Mouse (Mus musculus) hindbrain, embryonic 16.5 days (tissue): Measurements from ENCODE around the gene Fgd2. TPM values are rescaled to one million over a fixed set of nuclear protein-coding genes. Genes with fewer than 3 reads are reported as not detected.

Experiments
- ATAC-seq: fragments of 200-750 bp; cut with Nextera tagmentation; 2 replicates; pipeline ENCODE4 v1.8.0; 2017; ENCODE audit warnings: moderate TSS enrichment, moderate library complexity
- H3K27ac ChIP-seq: fragments of 300-500 bp; sonication (generic); 2 replicates; pipeline ENCODE4 v1.5.1; 2014; ENCODE audit warnings: low read depth, mild to moderate bottlenecking, control low read depth, low read length, moderate library complexity
- H3K27me3 ChIP-seq: fragments of 300-500 bp; sonication (generic); replicated peaks from 2 replicates; pipeline ENCODE4 v1.6.1; 2014; ENCODE audit warnings: low read length; ENCODE audit not compliant: control insufficient read depth, insufficient read depth
- H3K36me3 ChIP-seq: fragments of 300-500 bp; sonication (generic); 2 replicates; pipeline ENCODE4 v1.6.1; 2014; ENCODE audit warnings: mild to moderate bottlenecking, low read length, moderate library complexity, mixed read lengths; ENCODE audit not compliant: control insufficient read depth, insufficient read depth
- H3K4me1 ChIP-seq: fragments of 300-500 bp; sonication (generic); 2 replicates; pipeline ENCODE4 v1.6.1; 2014; ENCODE audit warnings: low read depth, low read length; ENCODE audit not compliant: control insufficient read depth, insufficient read depth
- H3K4me2 ChIP-seq: fragments of 300-500 bp; sonication (generic); 2 replicates; pipeline ENCODE4 v1.6.1; 2014; ENCODE audit warnings: mild to moderate bottlenecking, low read length, control low read depth, moderate library complexity
- H3K4me3 ChIP-seq: fragments of 300-500 bp; sonication (generic); 2 replicates; pipeline ENCODE4 v1.5.1; 2014; ENCODE audit warnings: mild to moderate bottlenecking, low read length, control low read depth, moderate library complexity
- H3K9ac ChIP-seq: fragments of 300-500 bp; sonication (generic); 2 replicates; pipeline ENCODE4 v1.6.1; 2014; ENCODE audit warnings: low read depth, mild to moderate bottlenecking, control low read depth, low read length, moderate library complexity
- H3K9me3 ChIP-seq: fragments of 300-500 bp; sonication (generic); 2 replicates; pipeline ENCODE4 v1.6.1; 2014; ENCODE audit warnings: mild to moderate bottlenecking, low read length, moderate library complexity; ENCODE audit not compliant: control insufficient read depth
- WGBS: fragments of 180-500 bp; shearing (Covaris S2); extraction: QIAGEN DNeasy Blood & Tissue Kit; methylation state at CpG from one replicate; pipeline ENCODE4 v1.1.7; 2014; 5-methylcytosine and 5-hydroxymethylcytosine counted together
- polyA plus RNA-seq: library from polyadenylated mRNA; unstranded; fragments of >200 nt; fragmentation: Nextera tagmentation; extraction: Ambion mirVana; gene quantifications from 2 replicates; pipeline ENCODE4 v1.2.1, GENCODE M21; 2015

The Fgd2 gene
- polyA plus RNA-seq, 1 experiment from 2014 or later = 9.1 TPM

DNA sequence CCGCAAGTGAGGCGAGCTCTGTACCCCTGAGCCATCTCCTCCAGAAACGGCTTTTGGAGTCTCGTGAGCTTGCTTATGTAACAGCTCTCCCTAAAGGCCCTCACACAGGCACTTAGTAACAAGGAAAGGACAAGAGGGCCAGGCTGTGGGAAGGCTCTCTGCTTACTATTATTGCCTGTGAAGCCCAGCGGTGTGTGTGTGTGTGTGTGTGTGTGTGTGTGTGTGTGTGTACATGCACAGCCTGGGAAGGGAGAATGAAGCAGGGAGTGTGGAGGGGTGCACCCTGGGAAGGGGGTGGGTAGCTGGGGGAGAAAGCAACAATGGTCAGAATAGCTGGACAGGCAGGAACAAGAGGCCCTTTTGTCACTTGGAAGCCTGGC is 5.3 kb upstream of the Fgd2 start:
- no peaks in the 10 kb centered on the region for H3K9me3 ChIP-seq
- peak; percentile 61 for ATAC-seq
- WGBS = 21% methylated on average over 5 of the region's 5 CpGs

DNA sequence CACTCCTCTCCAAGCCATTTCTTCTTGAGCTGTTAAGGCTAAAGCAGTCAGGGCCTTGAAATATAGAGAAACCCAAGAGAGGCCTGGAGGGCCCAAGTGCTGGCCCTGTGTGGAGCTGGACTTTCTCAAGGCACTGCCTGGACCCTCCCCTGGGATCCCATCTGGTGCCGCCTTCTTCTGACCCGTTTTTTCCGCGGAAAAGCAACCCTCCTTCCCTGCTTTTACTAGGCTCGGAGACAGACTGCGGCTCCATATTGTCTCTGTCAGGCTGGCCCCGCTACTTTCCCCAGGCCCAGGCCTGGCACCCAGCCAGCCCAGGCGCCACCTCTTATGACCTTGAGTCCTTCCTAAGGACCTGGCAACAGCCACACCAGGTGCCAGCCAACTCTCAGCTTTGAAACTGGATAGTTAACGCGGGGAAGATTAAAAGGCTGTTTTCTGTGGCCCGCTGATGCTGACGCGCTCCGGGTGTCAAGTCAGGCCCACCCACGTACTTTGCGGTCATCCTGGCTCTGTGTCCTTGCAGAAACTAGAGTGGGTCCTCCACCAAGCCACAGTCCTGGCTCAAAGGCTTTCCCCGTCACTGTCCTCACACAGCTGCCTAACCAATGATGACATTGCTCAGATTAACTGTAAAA is 4.8 kb upstream of the Fgd2 start:
- H3K36me3 ChIP-seq = no peaks in the 10 kb centered on the region
- no peaks in the 10 kb centered on the region for H3K27me3 ChIP-seq
- H3K4me2 ChIP-seq = peak overlapping the region; percentile 71
- peak overlapping the region; percentile 62 for H3K9ac ChIP-seq
- H3K9me3 ChIP-seq = no peaks in the 10 kb centered on the region
- H3K27ac ChIP-seq = peak overlapping the region; percentile 96
- ATAC-seq = peak; percentile 62
- peak overlapping the region; percentile 22 for H3K4me3 ChIP-seq
- peaks cover 24% of the 10 kb centered on the region for H3K4me1 ChIP-seq
- 5% methylated on average over 17 of the region's 17 CpGs for WGBS

More for the DNA sequence above, 5.3 kb upstream of the Fgd2 start:
- Histone ChIP-seq H3K4me1 (peaks cover 24% of the 10 kb centered on the region), H3K4me2 (peak overlapping the region; percentile 71; the same call in 1 of the 2 replicates), H3K36me3 (no peaks in the 10 kb centered on the region), H3K27ac (peak overlapping the region; percentile 96), H3K9ac (peak overlapping the region; percentile 62), H3K4me3 (no peak overlapping the region), H3K27me3 (no peaks in the 10 kb centered on the region)

DNA sequence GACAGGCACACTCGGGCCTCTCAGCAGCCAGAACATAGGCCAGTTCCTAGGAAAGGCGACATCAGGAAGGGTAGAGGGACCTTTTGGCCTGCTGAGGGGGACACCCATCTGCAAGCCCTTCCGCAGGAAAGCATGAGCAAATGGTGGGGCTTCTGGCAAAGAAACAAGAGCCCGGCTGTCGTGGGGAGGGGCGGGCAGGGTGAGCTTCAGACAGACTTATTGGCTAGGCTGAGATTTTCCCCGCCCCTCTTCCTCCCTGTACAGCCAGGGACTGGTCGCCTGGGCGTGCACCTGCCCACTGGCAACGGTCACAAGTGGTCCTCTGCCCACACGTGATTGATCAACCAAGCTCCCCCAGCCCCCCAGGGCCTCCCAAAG is 4.2 kb upstream of the Fgd2 start:
- H3K36me3 ChIP-seq = no peaks in the 10 kb centered on the region
- H3K4me3 ChIP-seq = peak overlapping the region; percentile 43
- H3K4me1 ChIP-seq = peaks cover 24% of the 10 kb centered on the region
- ATAC-seq = peak; percentile 97
- 2% methylated on average over 11 of the region's 11 CpGs for WGBS
- peak overlapping the region; percentile 71 for H3K4me2 ChIP-seq
- peak overlapping the region; percentile 96 for H3K27ac ChIP-seq
- no peaks in the 10 kb centered on the region for H3K9me3 ChIP-seq
- peak overlapping the region; percentile 69 for H3K9ac ChIP-seq
- no peaks in the 10 kb centered on the region for H3K27me3 ChIP-seq

DNA sequence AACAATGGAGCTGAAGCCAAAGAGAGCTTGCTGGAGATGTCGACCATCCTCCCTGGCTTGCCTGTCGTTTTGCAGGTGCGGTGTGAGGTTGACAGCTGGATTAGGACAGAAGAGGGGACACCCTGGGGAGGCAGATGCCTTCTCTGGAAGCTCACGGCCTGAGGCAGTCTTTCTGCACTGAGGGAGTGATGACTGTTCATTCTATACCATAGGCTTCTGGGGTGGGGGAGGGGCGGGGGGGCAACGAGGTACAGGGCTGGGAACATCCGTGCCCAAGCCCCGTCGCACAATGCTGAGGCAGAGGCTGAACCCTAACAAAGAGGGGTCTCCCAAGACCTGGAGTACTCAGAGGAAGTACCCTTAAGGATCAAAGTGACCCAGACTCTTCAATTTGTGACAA is 3.8 kb upstream of the Fgd2 start:
- WGBS = under 1% methylated on average over 9 of the region's 9 CpGs

DNA sequence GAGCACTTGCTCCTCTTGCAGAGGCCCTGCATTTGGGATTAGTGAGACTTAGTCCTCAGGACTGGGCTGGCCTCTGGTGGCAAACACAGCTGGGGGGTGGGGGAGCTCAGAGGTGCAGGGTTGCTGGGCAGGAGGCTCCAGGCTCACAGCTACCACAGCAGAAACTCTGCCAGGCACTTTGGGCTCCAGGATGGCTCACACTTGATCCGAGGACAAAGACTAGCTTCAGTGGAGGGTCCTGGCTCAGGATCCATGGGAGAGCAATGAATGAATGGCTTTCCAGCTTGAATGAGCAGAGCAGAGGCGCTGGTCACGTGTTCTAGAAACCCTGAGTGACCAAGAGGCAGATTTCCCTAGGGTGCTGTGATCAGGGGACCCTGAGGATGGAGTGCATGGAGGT is 1.8 kb upstream of the Fgd2 start:
- Histone ChIP-seq H3K27me3 (no peaks in the 10 kb centered on the region; the same call in 1 of the 2 replicates), H3K4me2 (no peak overlapping the region), H3K4me1 (peaks cover 24% of the 10 kb centered on the region), H3K9me3 (no peaks in the 10 kb centered on the region), H3K27ac (no peak overlapping the region), H3K9ac (no peak overlapping the region), H3K36me3 (no peaks in the 10 kb centered on the region), H3K4me3 (no peak overlapping the region)
- WGBS = 61% methylated on average over 3 of the region's 3 CpGs
- ATAC-seq = no peak

More for the DNA sequence above, 3.8 kb upstream of the Fgd2 start:
- ATAC-seq = peak; percentile 60; the same call in 1 of the 2 replicates
- Histone ChIP-seq H3K4me3 (peak overlapping the region; percentile 43), H3K4me1 (peaks cover 24% of the 10 kb centered on the region), H3K36me3 (no peaks in the 10 kb centered on the region), H3K9ac (peak overlapping the region; percentile 69), H3K27me3 (no peaks in the 10 kb centered on the region), H3K4me2 (peak overlapping the region; percentile 71), H3K27ac (peak overlapping the region; percentile 96), H3K9me3 (no peaks in the 10 kb centered on the region)

DNA sequence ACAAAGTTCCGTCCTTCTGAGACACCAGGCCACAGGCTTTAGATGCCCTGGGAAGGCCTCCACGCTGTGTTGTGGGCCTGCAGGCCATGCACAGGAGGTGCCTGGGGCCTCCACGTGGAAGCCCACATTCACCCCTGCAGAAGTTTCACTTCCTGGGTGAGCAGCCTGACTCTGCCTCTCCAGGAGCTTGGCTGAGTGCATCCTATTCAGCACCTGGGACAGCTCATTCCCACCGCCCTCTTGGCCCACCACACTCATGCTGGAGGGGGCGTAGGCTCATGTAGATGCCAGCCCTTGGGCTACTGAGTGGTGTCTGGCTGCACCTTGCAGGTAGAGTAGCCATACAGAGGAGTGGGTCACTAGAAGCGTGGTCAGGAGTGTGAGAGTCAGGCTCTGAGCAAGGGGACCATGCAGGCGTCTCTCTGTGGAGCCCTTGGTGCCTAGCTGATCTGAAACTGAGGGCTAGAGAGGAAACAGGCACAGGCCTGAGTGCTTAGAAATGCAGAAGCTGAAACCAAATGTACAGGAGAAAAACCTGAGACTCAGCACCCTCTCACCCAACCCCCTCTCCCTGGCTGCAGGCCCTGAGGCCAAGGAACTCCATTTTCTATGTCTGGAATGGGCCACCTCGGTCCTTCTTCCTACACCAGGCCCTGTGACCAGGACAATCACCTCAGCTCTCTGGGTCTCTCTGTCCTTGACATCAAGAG is 1.4 kb downstream of the Fgd2 start:
- Histone ChIP-seq H3K4me1 (peaks cover 5% of the 10 kb centered on the region), H3K27me3 (no peaks in the 10 kb centered on the region; the same call in 1 of the 2 replicates), H3K4me3 (no peak overlapping the region), H3K4me2 (no peak overlapping the region), H3K36me3 (no peaks in the 10 kb centered on the region), H3K9ac (no peak overlapping the region), H3K27ac (no peak overlapping the region), H3K9me3 (no peaks in the 10 kb centered on the region)
- 56% methylated on average over 8 of the region's 8 CpGs for WGBS
- ATAC-seq = no peak

DNA sequence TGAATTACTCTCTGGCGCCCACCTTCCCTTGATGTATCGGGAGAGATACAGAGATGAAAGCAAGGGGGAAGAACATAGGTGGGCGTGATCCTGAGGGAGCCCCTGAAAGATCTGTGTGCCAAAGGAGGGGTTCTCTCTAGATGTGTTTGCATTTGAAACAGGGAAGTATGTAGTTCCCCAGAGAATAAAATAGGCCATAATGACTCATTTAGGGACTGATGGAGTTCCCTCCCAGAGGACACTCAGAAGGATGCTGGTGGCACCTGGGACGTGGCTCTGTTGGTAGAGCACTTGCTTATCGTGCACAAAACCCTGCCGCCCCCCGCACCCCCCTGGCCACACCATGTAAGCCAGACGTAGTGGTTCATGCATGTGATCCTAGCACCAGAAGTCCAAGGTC is 2.4 kb downstream of the Fgd2 start:
- Histone ChIP-seq H3K36me3 (no peaks in the 10 kb centered on the region), H3K4me1 (no peaks in the 10 kb centered on the region), H3K4me3 (no peak overlapping the region), H3K9ac (no peak overlapping the region), H3K4me2 (no peak overlapping the region), H3K27me3 (no peaks in the 10 kb centered on the region; the same call in 1 of the 2 replicates), H3K27ac (no peak overlapping the region), H3K9me3 (no peaks in the 10 kb centered on the region)
- 82% methylated on average over 8 of the region's 8 CpGs for WGBS
- no peak for ATAC-seq

DNA sequence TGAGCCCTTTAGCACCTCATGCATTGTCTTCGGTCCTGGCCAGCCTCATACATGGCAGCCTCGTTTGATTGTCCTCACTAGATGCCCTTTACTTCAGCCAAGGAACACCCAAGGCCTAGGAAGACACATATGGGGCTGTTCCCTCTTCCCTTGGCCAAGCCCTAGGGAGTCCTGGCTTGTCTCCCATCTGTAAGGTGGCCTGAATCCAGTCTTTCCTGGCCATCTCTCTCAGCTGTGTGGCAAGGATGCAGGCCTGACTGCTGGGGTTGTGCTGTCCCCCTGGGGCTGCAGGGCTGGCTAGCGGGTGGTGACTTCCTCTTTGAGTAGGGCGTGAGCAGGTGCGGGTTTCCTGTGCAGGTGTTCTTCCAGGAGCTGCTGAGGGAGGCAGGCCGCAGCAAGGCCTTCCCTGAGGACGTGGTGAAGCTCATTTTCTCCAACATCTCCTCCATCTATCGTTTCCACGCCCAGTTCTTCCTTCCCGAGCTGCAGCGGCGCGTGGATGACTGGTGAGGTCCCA is 4.4 kb downstream of the Fgd2 start:
- Histone ChIP-seq H3K27ac (no peak overlapping the region), H3K9me3 (no peaks in the 10 kb centered on the region), H3K9ac (no peak overlapping the region), H3K4me3 (no peak overlapping the region), H3K27me3 (peaks cover 3% of the 10 kb centered on the region; the same call in 1 of the 2 replicates), H3K36me3 (no peaks in the 10 kb centered on the region), H3K4me2 (no peak overlapping the region), H3K4me1 (no peaks in the 10 kb centered on the region)
- no peak for ATAC-seq
- WGBS = 86% methylated on average over 13 of the region's 13 CpGs

DNA sequence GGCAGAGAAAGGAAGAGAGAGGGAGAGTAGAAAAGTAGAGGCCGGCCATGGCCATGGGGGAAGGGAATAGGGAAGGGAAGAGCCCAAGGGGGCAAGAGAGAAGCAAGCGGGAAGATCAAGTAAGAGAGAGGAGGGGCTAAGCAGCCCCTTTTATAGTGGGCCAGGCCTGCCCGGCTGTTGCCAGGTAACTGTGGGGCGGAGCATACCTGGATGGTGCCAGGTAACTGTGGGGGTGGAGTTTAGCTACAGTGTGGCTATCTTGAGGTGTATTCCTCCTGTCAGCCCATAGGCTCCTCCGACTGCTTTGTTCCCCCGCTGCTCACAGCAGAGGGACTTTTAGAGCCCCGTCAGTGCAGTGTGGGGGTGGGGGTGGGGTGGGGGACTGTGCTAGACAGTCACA is 8.0 kb downstream of the Fgd2 start:
- no peak for ATAC-seq
- no peaks in the 10 kb centered on the region for H3K9me3 ChIP-seq
- H3K9ac ChIP-seq = no peak overlapping the region
- H3K4me3 ChIP-seq = no peak overlapping the region
- H3K4me2 ChIP-seq = no peak overlapping the region
- H3K27ac ChIP-seq = no peak overlapping the region
- WGBS = 26% methylated on average over 7 of the region's 7 CpGs
- H3K4me1 ChIP-seq = no peaks in the 10 kb centered on the region
- H3K36me3 ChIP-seq = no peaks in the 10 kb centered on the region
- 0 out of 2 replicates have a peak, but pooled peaks cover 3% of the 10 kb centered on the region for H3K27me3 ChIP-seq
